Mouse (Mus musculus) hindbrain, embryonic 14.5 days (tissue): Measurements from ENCODE around the gene Wif1. TPM values are rescaled to one million over a fixed set of nuclear protein-coding genes. Genes with fewer than 3 reads are reported as not detected.

Experiments
- ATAC-seq: fragments of 200-750 bp; cut with Nextera tagmentation; 2 replicates; pipeline ENCODE4 v1.8.0; 2017; ENCODE audit warnings: moderate number of reproducible peaks, mild to moderate bottlenecking, moderate TSS enrichment, moderate library complexity; ENCODE audit not compliant: low FRiP score
- DNase-seq: peaks from one replicate; pipeline ENCODE4 v3.0.0-alpha.2; 2015; ENCODE audit warnings: low spot score
- H3K27ac ChIP-seq: fragments of 300-500 bp; sonication (generic); 2 replicates; pipeline ENCODE4 v1.5.1; 2014; ENCODE audit warnings: mild to moderate bottlenecking, moderate library complexity
- H3K27me3 ChIP-seq: fragments of 300-500 bp; sonication (generic); 2 replicates; pipeline ENCODE4 v1.6.1; 2014; ENCODE audit warnings: mild to moderate bottlenecking, low read length, mixed read lengths; ENCODE audit not compliant: control insufficient read depth, insufficient read depth
- H3K36me3 ChIP-seq: fragments of 300-500 bp; sonication (generic); replicated peaks from 2 replicates; pipeline ENCODE4 v1.6.1; 2014; ENCODE audit not compliant: control insufficient read depth, insufficient read depth
- H3K4me1 ChIP-seq: fragments of 300-500 bp; sonication (generic); replicated peaks from 2 replicates; pipeline ENCODE4 v1.6.1; 2014; ENCODE audit warnings: antibody characterized with exemption, low read length, mixed read lengths; ENCODE audit not compliant: control insufficient read depth, insufficient read depth
- H3K4me2 ChIP-seq: fragments of 300-500 bp; sonication (generic); replicated peaks from 2 replicates; pipeline ENCODE4 v1.6.1; 2014; ENCODE audit warnings: mild to moderate bottlenecking, moderate library complexity
- H3K4me3 ChIP-seq: fragments of 300-500 bp; sonication (generic); replicated peaks from 2 replicates; pipeline ENCODE4 v1.5.1; 2014; ENCODE audit warnings: mild to moderate bottlenecking, low read length
- H3K9ac ChIP-seq: fragments of 300-500 bp; sonication (generic); 2 replicates; pipeline ENCODE4 v1.6.1; 2014
- H3K9me3 ChIP-seq: fragments of 300-500 bp; sonication (generic); 2 replicates; pipeline ENCODE4 v1.6.1; 2016; ENCODE audit warnings: low read length; ENCODE audit not compliant: control insufficient read depth
- WGBS: fragments of 180-500 bp; shearing (Covaris S2); extraction: QIAGEN DNeasy Blood & Tissue Kit; methylation state at CpG from one replicate; pipeline ENCODE4 v1.1.7; 2014; 5-methylcytosine and 5-hydroxymethylcytosine counted together
- polyA plus RNA-seq: library from polyadenylated mRNA; unstranded; fragments of >200 nt; fragmentation: Nextera tagmentation; extraction: Ambion mirVana; gene quantifications from 2 replicates; pipeline ENCODE4 v1.2.1, GENCODE M21; 2014

Wif1 gene
- polyA plus RNA-seq, 1 experiment from 2014 or later: 6.1 TPM

GRCm38 (mm10) chr10:121095948-121096347, 62.2 kb downstream of the Wif1 start:
- H3K4me3 ChIP-seq: no peak overlapping the region; the same call in 1 of the 2 replicates

GRCm38 (mm10) chr10:121098263-121098662, 64.5 kb downstream of the Wif1 start:
- Histone ChIP-seq H3K4me1 (no peaks in the 10 kb centered on the region), H3K27ac (no peak overlapping the region), H3K9me3 (no peaks in the 10 kb centered on the region), H3K4me3 (no peak overlapping the region), H3K36me3 (no peaks in the 10 kb centered on the region), H3K9ac (no peak overlapping the region), H3K4me2 (no peak overlapping the region), H3K27me3 (no peaks in the 10 kb centered on the region)
- ATAC-seq (no peak), DNase-seq (no peak)
- 57% methylated on average over 12 of the region's 12 CpGs for WGBS

More at GRCm38 (mm10) chr10:121095948-121096347, 62.2 kb downstream of the Wif1 start:
- Histone ChIP-seq H3K27ac (no peak overlapping the region), H3K9me3 (no peaks in the 10 kb centered on the region), H3K9ac (no peak overlapping the region), H3K27me3 (no peaks in the 10 kb centered on the region), H3K36me3 (no peaks in the 10 kb centered on the region), H3K4me2 (peak overlapping the region; percentile 29), H3K4me1 (no peaks in the 10 kb centered on the region)
- WGBS: 46% methylated on average over 12 of the region's 12 CpGs
- no peak for ATAC-seq
- DNase-seq: no peak

- ATAC-seq: no peak
- WGBS: 67% methylated on average over 11 of the region's 11 CpGs
- H3K9me3 ChIP-seq: peaks cover 2% of the 10 kb centered on the region; the same call in 1 of the 2 replicates
- H3K4me1 ChIP-seq: no peaks in the 10 kb centered on the region
- H3K4me3 ChIP-seq: no peak overlapping the region
- H3K36me3 ChIP-seq: no peaks in the 10 kb centered on the region
- no peaks in the 10 kb centered on the region for H3K27me3 ChIP-seq
- H3K27ac ChIP-seq: no peak overlapping the region
- H3K4me2 ChIP-seq: no peak overlapping the region
- no peak overlapping the region for H3K9ac ChIP-seq
- DNase-seq: no peak
Measured at GRCm38 (mm10) chr10:121099658-121100057, 65.9 kb downstream of the Wif1 start.

- Histone ChIP-seq H3K36me3 (no peaks in the 10 kb centered on the region), H3K27me3 (no peaks in the 10 kb centered on the region), H3K4me2 (no peak overlapping the region), H3K4me1 (no peaks in the 10 kb centered on the region), H3K4me3 (no peak overlapping the region), H3K27ac (no peak overlapping the region), H3K9ac (no peak overlapping the region), H3K9me3 (no peaks in the 10 kb centered on the region)
- ATAC-seq (no peak), DNase-seq (no peak)
Measured at GRCm38 (mm10) chr10:121116115-121116514, 82.4 kb downstream of the Wif1 start.

GRCm38 (mm10) chr10:121116636-121117035, 82.9 kb downstream of the Wif1 start:
- 38% methylated on average over 4 of the region's 4 CpGs for WGBS
- Histone ChIP-seq H3K27me3 (no peaks in the 10 kb centered on the region), H3K4me2 (no peak overlapping the region), H3K4me3 (no peak overlapping the region), H3K9ac (no peak overlapping the region), H3K36me3 (no peaks in the 10 kb centered on the region), H3K27ac (no peak overlapping the region), H3K4me1 (no peaks in the 10 kb centered on the region), H3K9me3 (no peaks in the 10 kb centered on the region)
- ATAC-seq (no peak; the same call in 1 of the 2 replicates), DNase-seq (no peak)

- Histone ChIP-seq H3K4me2 (no peak overlapping the region), H3K36me3 (no peaks in the 10 kb centered on the region), H3K9ac (no peak overlapping the region), H3K27ac (no peak overlapping the region), H3K27me3 (no peaks in the 10 kb centered on the region), H3K9me3 (no peaks in the 10 kb centered on the region), H3K4me3 (no peak overlapping the region), H3K4me1 (no peaks in the 10 kb centered on the region)
- ATAC-seq: no peak
- WGBS: 92% methylated on average over 6 of the region's 6 CpGs
- DNase-seq: no peak
Measured at GRCm38 (mm10) chr10:121120751-121121150, 87.0 kb downstream of the Wif1 start.

GRCm38 (mm10) chr10:121124481-121124880, 90.7 kb downstream of the Wif1 start:
- Histone ChIP-seq H3K9ac (no peak overlapping the region), H3K4me3 (no peak overlapping the region), H3K9me3 (no peaks in the 10 kb centered on the region), H3K27ac (no peak overlapping the region), H3K4me2 (no peak overlapping the region), H3K4me1 (no peaks in the 10 kb centered on the region), H3K36me3 (no peaks in the 10 kb centered on the region), H3K27me3 (no peaks in the 10 kb centered on the region)
- WGBS: 92% methylated on average over 16 of the region's 16 CpGs
- ATAC-seq (no peak), DNase-seq (no peak)

- Histone ChIP-seq H3K27me3 (no peaks in the 10 kb centered on the region), H3K4me1 (no peaks in the 10 kb centered on the region), H3K36me3 (no peaks in the 10 kb centered on the region), H3K4me2 (no peak overlapping the region), H3K9me3 (no peaks in the 10 kb centered on the region), H3K9ac (no peak overlapping the region), H3K27ac (no peak overlapping the region), H3K4me3 (no peak overlapping the region)
- ATAC-seq (no peak), DNase-seq (peak; percentile 52)
- WGBS: 69% methylated on average over 20 of the region's 20 CpGs
Measured at GRCm38 (mm10) chr10:121129000-121129925, 95.5 kb downstream of the Wif1 start.
